Mouse (Mus musculus) liver, embryonic 14.5 days (tissue): ENCODE measurements at regions not wholly inside any gene's neighbourhood (a gene's known extent, or its start where the extent isn't known, plus 50 kb on each side); places are given as distances from the start of the nearest gene placed in this dataset.

Experiments
- CTCF ChIP-seq: IDR thresholded peaks from 2 replicates; pipeline ENCODE4 v1.5.1; 2016; ENCODE audit warnings: antibody characterized with exemption, low read depth, control low read depth
- EP300 ChIP-seq: IDR thresholded peaks from 2 replicates; pipeline ENCODE4 v1.6.1; 2016; ENCODE audit warnings: antibody characterized with exemption, low read depth

GRCm38 (mm10) chr5:44917173-44917815, 117.8 kb upstream of the Ldb2 start:
- TF ChIP-seq CTCF (no peak), EP300 (no peak)
